ENCODE assay signal across 30 mouse cellular contexts in the genomic region with DNA sequence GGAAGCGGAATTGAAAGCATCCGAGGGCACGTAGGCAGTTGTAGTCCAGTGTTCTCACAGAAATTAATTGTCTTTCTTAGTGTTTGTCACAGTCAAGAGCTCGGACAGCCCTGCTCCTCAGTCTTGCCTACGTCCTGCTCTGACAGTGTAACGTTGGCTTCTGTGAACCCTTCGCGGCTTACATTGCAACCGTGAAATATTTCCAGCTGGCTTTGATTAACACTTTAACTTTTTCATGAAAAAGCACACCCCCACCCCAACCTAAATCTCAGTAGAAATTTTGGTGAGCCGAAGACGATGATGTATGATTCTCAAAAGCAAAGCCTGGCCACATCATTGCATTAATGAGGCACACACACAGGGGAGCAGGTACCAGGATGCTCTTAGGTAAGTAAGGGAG. TPM values are rescaled to one million over a fixed set of nuclear protein-coding genes. Genes with fewer than 3 reads are reported as not detected.
DNase-seq lines count a peak whose midpoint lies in the region; ATAC-seq and TF ChIP-seq lines count a peak whose summit lies in the region.
"Had no signal": no experiment of that assay in that cellular context is flagged by ENCODE, and none has a peak within 500 bp of the region (broad histone marks: within the 10 kb centered on the region; RNA-seq: fewer than 3 reads in every experiment).

No protein-coding gene starts in this region.

- no peak overlapping the region for H3K4me2 ChIP-seq in limb, embryonic 13.5 days (replicated peaks)
- no peak overlapping the region for H3K4me2 ChIP-seq in forebrain, embryonic 14.5 days (ENCODE audit: low read length)
- no peak overlapping the region for H3K4me2 ChIP-seq in forebrain, postnatal 0 days (ENCODE audit: low read depth)
- H3K4me2 ChIP-seq: embryonic facial prominence, embryonic 13.5 days; forebrain, embryonic 13.5 days; heart, embryonic 12.5 days; heart, embryonic 15.5 days; hindbrain, embryonic 13.5 days had no signal

- H3K27ac ChIP-seq in limb, embryonic 13.5 days: peak overlapping the region; percentile 33; the same call in 1 of the 2 replicates
- no peak overlapping the region for H3K27ac ChIP-seq in limb, embryonic 10.5 days
- peak overlapping the region; percentile 93 for H3K27ac ChIP-seq in embryonic fibroblast, embryonic 13.5 days (ENCODE audit: insufficient read depth, low read length)
- H3K27ac ChIP-seq in forebrain, embryonic 14.5 days (ENCODE audit: low read depth, low read length): no peak overlapping the region
- no peak overlapping the region for H3K27ac ChIP-seq in forebrain, postnatal 0 days (ENCODE audit: low read depth, low read length)
- H3K27ac ChIP-seq: forebrain, embryonic 10.5 days; forebrain, embryonic 13.5 days; heart, embryonic 15.5 days; hindbrain, embryonic 10.5 days; hindbrain, embryonic 13.5 days; hindbrain, postnatal 0 days had no signal

- H3K27me3 ChIP-seq in limb, embryonic 13.5 days: no peaks in the 10 kb centered on the region
- H3K27me3 ChIP-seq in limb, embryonic 10.5 days (ENCODE audit: low read depth, poor library complexity, severe bottlenecking): no peaks in the 10 kb centered on the region
- H3K27me3 ChIP-seq in forebrain, embryonic 14.5 days (replicated peaks; ENCODE audit: control insufficient read depth, insufficient read depth, low read length): no peaks in the 10 kb centered on the region
- no peaks in the 10 kb centered on the region for H3K27me3 ChIP-seq in forebrain, postnatal 0 days (ENCODE audit: insufficient read depth, low read length)
- H3K27me3 ChIP-seq: CH12.LX; embryonic facial prominence, embryonic 13.5 days; forebrain, embryonic 13.5 days; heart, embryonic 12.5 days; heart, embryonic 15.5 days; hindbrain, embryonic 13.5 days had no signal

- H3K9me3 ChIP-seq in limb, embryonic 13.5 days: no peaks in the 10 kb centered on the region
- H3K9me3 ChIP-seq in limb, embryonic 10.5 days (replicated peaks): no peaks in the 10 kb centered on the region
- H3K9me3 ChIP-seq in forebrain, embryonic 14.5 days (replicated peaks; ENCODE audit: control insufficient read depth, low read length): no peaks in the 10 kb centered on the region
- H3K9me3 ChIP-seq in forebrain, postnatal 0 days (ENCODE audit: low read length): no peaks in the 10 kb centered on the region
- H3K9me3 ChIP-seq: embryonic facial prominence, embryonic 13.5 days; forebrain, embryonic 10.5 days; forebrain, embryonic 13.5 days; G1E; heart, embryonic 12.5 days; heart, embryonic 15.5 days; hindbrain, embryonic 10.5 days; hindbrain, embryonic 13.5 days had no signal

- no peak overlapping the region for H3K4me3 ChIP-seq in limb, embryonic 13.5 days
- no peak overlapping the region for H3K4me3 ChIP-seq in limb, embryonic 10.5 days
- H3K4me3 ChIP-seq in embryonic fibroblast, embryonic 13.5 days (ENCODE audit: insufficient read depth, low read length): no peak overlapping the region
- H3K4me3 ChIP-seq in forebrain, embryonic 14.5 days (ENCODE audit: low read depth, low read length): no peak overlapping the region
- no peak overlapping the region for H3K4me3 ChIP-seq in forebrain, postnatal 0 days (ENCODE audit: low read depth, low read length)
- H3K4me3 ChIP-seq: embryonic facial prominence, embryonic 13.5 days; forebrain, embryonic 10.5 days; forebrain, embryonic 13.5 days; heart, embryonic 12.5 days; heart, embryonic 15.5 days; hindbrain, embryonic 10.5 days; hindbrain, embryonic 13.5 days had no signal

- peaks cover 31% of the 10 kb centered on the region for H3K4me1 ChIP-seq in limb, embryonic 13.5 days
- H3K4me1 ChIP-seq in limb, embryonic 10.5 days: no peaks in the 10 kb centered on the region
- H3K4me1 ChIP-seq in embryonic fibroblast, embryonic 13.5 days (ENCODE audit: control insufficient read depth, insufficient read depth, low read length): peaks cover 45% of the 10 kb centered on the region
- H3K4me1 ChIP-seq in forebrain, embryonic 14.5 days (ENCODE audit: control insufficient read depth, insufficient read depth, low read length): no peaks in the 10 kb centered on the region
- H3K4me1 ChIP-seq in forebrain, postnatal 0 days (ENCODE audit: insufficient read depth): no peaks in the 10 kb centered on the region
- H3K4me1 ChIP-seq: forebrain, embryonic 13.5 days; hindbrain, embryonic 10.5 days; hindbrain, embryonic 13.5 days had no signal

- 55% methylated on average over 11 of the region's 11 CpGs for WGBS in limb, embryonic 13.5 days
- 82% methylated on average over 11 of the region's 11 CpGs for WGBS in limb, embryonic 10.5 days
- WGBS in forebrain, embryonic 14.5 days: 94% methylated on average over 11 of the region's 11 CpGs
- WGBS in forebrain, postnatal 0 days: 95% methylated on average over 11 of the region's 11 CpGs

- no peak for TF ChIP-seq POLR2A in embryonic fibroblast, embryonic 13.5 days (IDR thresholded peaks at IDR 0.05; ENCODE audit: low read depth, low read length)

- DNase-seq in embryo, embryonic 11 days: peak; percentile 34
- no peak for DNase-seq in embryo, embryonic 9.5 days (ENCODE audit: extremely low spot score)
- DNase-seq in limb, embryonic 10.5 days (ENCODE audit: low spot score): no peak
- no peak for DNase-seq in forebrain, embryonic 14.5 days (ENCODE audit: low spot score)
- no peak for DNase-seq in forebrain, postnatal 0 days
- DNase-seq: adrenal gland, adult 2 months; adrenal gland, postnatal 14 days; B cell, adult 2 months; cerebellum, adult 11 months; cerebellum, adult 2 months; cerebellum, adult 9-11 months; cerebellum, postnatal 25 days; gastrocnemius, postnatal 10 days; gastrocnemius, postnatal 36 days; heart, postnatal 10 days; heart, postnatal 36 days had no signal

- H3K9ac ChIP-seq in limb, embryonic 13.5 days: no peak overlapping the region
- H3K9ac ChIP-seq in forebrain, embryonic 14.5 days (ENCODE audit: low read length): no peak overlapping the region
- H3K9ac ChIP-seq in forebrain, postnatal 0 days: no peak overlapping the region
- H3K9ac ChIP-seq: embryonic facial prominence, embryonic 13.5 days; forebrain, embryonic 13.5 days; heart, embryonic 12.5 days; heart, embryonic 15.5 days; hindbrain, embryonic 13.5 days had no signal

- no peak for TF ChIP-seq CTCF in embryonic fibroblast, embryonic 13.5 days (IDR thresholded peaks at IDR 0.05; ENCODE audit: borderline replicate concordance, insufficient read depth, low read length)
- no peak for TF ChIP-seq CTCF in forebrain, postnatal 0 days (IDR thresholded peaks at IDR 0.05; ENCODE audit: low read depth)

- no peak for ATAC-seq in limb, embryonic 13.5 days (ENCODE audit: low FRiP score, low read depth)
- ATAC-seq in forebrain, embryonic 14.5 days: no peak
- ATAC-seq in forebrain, postnatal 0 days: no peak
- ATAC-seq: forebrain, embryonic 13.5 days; hindbrain, postnatal 0 days; inflammation-experienced regulatory T-cells, adult 6 months; intestine, embryonic 16.5 days had no signal

- H3K36me3 ChIP-seq in limb, embryonic 13.5 days: peaks cover 59% of the 10 kb centered on the region
- H3K36me3 ChIP-seq in limb, embryonic 10.5 days: peaks cover 47% of the 10 kb centered on the region
- no peaks in the 10 kb centered on the region for H3K36me3 ChIP-seq in forebrain, embryonic 14.5 days (ENCODE audit: control insufficient read depth, insufficient read depth, low read length)
- no peaks in the 10 kb centered on the region for H3K36me3 ChIP-seq in forebrain, postnatal 0 days (ENCODE audit: insufficient read depth)
- H3K36me3 ChIP-seq: G1E had no signal

RNA-seq across cellular contexts. Expression of a gene that starts 31.7 kb away (rescaled TPM):
- polyA plus RNA-seq in limb, embryonic 13.5 days (2015; fragmentation: Nextera tagmentation; extraction: Ambion mirVana): 7.6 and 8.6 TPM in 2 replicates
- 2.2 and 4.7 TPM in 2 replicates for polyA plus RNA-seq in limb, embryonic 10.5 days (2016; fragmentation: Nextera tagmentation; extraction: Ambion mirVana)
- polyA plus RNA-seq in embryonic fibroblast, embryonic 13.5 days (2011; ENCODE audit: insufficient read length, low read depth, missing spikeins): 5.0 and 6.8 TPM in 2 replicates
- polyA plus RNA-seq in forebrain, embryonic 14.5 days (2014; fragmentation: Nextera tagmentation; extraction: Ambion mirVana): 8.2 and 9.7 TPM in 2 replicates
- total RNA-seq in forebrain, postnatal 0 days (2014; rRNA removed): 28.1 and 31.1 TPM in 2 replicates
- 16.9 and 20.0 TPM in 2 replicates for polyA plus RNA-seq in forebrain, postnatal 0 days (2015; fragmentation: Nextera tagmentation; extraction: Ambion mirVana)
- polyA plus RNA-seq: G1E had no signal

Comparison
In these comparisons a context has a peak if more than half of its experiments do, and no peak if none do; other contexts are left out.
1. H3K27ac ChIP-seq: peak in limb, embryonic 13.5 days (single experiment) and embryonic fibroblast, embryonic 13.5 days (single experiment); none in limb, embryonic 10.5 days (single experiment), forebrain, embryonic 14.5 days (single experiment) and forebrain, postnatal 0 days (single experiment).